Mouse (Mus musculus): Measurements from ENCODE around the gene Rccd1.

Rccd1 gene

GRCm38 (mm10) chr7:80260625-80261371 lies 63.5 kb downstream of the Rccd1 start, which contains the start of gene Ngrn:
Gene Ngrn, plus strand, starts transcription at chr7:80261215.
- peak; percentile 86 to 91 for DNase-seq (ENCODE audit: low spot score in 2 of 2)

GRCm38 (mm10) chr7:80257706-80258105 lies 66.5 kb downstream of the Rccd1 start:
- DNase-seq (ENCODE audit: low spot score in 2 of 2): no peak

GRCm38 (mm10) chr7:80255981-80256380 lies 68.3 kb downstream of the Rccd1 start:
- no peak for DNase-seq (ENCODE audit: low spot score in 2 of 2)

GRCm38 (mm10) chr7:80252886-80253285 lies 71.4 kb downstream of the Rccd1 start:
- DNase-seq (ENCODE audit: low spot score in 2 of 2): no peak

GRCm38 (mm10) chr7:80252437-80252836 lies 71.8 kb downstream of the Rccd1 start:
- DNase-seq (ENCODE audit: low spot score in 2 of 2): no peak

DNA sequence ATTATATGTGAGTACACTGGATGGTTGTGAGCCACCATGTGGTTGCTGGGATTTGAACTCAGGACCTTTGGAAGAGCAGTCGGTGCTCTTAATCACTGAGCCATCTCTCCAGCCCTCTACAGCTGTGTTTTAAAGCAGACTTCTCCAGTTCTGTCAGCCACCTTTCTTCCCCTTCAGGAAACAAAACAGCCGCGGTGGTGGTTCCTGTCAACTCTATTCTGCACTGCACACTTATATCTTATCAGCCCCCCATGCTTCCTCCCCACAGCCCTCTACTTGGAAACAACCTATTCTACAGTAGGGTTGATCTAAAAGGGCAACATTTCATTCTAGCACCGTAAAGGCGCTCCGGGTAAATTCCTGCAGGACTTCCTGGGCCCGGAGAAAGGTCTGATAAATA lies 77.4 kb downstream of the Rccd1 start:
- no peak for DNase-seq (ENCODE audit: low spot score in 2 of 2)

- DNase-seq (ENCODE audit: low spot score in 2 of 2): peak; percentile 93 to 97
Observed at GRCm38 (mm10) chr7:80246148-80246721, 78.0 kb downstream of the Rccd1 start, which contains the start of gene Ttll13. Gene Ttll13, plus strand, starts transcription at chr7:80246376.

- DNase-seq (ENCODE audit: low spot score in 2 of 2): no peak
Observed at GRCm38 (mm10) chr7:80244851-80245250, 79.4 kb downstream of the Rccd1 start.
